Mouse (Mus musculus): ENCODE data around the gene Rdh12.
"Not testable (repeated sequence)": the region's sequence is repeated elsewhere in the genome, so short reads cannot be mapped to it uniquely, and the experiment has no call there.

Rdh12 gene

DNA sequence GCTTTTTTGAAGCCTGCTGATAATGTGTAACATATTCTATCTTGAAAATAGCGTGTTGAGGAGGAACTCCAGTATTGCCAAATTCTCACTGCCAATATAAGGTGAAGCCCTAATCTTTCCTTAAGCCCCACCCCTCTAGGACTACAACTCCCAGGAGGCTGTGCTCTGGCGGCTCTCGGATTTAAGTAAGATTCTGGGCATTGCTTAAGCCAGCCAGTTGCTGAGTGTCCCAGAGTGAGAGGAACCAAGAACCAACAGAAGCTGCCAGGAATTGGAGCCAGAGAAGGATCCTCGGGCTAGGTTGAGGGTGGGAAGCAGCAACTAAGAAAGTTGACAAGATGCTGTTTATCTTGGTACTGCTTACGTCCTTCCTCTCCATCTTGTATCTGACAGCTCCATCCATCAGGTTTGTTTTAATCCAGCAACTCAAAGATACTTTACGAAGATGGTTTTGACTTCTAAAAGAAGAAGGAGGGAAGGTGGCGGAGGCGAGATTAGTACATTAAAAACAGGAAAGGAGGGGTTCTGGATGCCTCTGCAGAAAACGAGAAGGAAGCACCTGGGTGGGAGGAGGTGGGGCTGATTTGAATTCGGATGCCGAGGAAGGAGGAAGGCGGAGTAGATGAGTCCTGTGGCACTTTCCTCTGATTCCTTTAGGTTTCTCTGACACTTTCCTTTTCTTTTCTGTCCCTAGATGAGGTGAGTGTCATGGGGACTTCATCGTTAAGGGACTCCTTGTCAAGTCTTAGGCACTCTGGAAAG is at the start of gene Rdh12:
Rdh12 (plus strand) TSS at position 212 of the 762 bp plus-strand sequence.
- Histone ChIP-seq H3K36me3 (ENCODE audit: insufficient read depth, low read length) (no peaks in the 10 kb centered on the region), H3K4me3 (replicated peaks; ENCODE audit: low read length) (peak within 1 kb of the TSS; percentile 69), H3K27me3 (ENCODE audit: insufficient read depth, low read length) (0 out of 2 replicates have a peak, but pooled peaks cover 11% of the 10 kb centered on the region), H3K4me1 (replicated peaks; ENCODE audit: low read depth, low read length) (peaks cover 8% of the 10 kb centered on the region; the same call in 1 of the 2 replicates), H3K9me3 (ENCODE audit: low read length) (no peaks in the 10 kb centered on the region)
- TF ChIP-seq CTCF (conservative IDR thresholded peaks at IDR 0.05; ENCODE audit: low read length) = no peak
- no peak for TF ChIP-seq POU5F1 (IDR thresholded peaks at IDR 0.05; ENCODE audit: borderline replicate concordance, low read length)
- no peak for TF ChIP-seq NANOG (IDR thresholded peaks at IDR 0.05; ENCODE audit: borderline replicate concordance, low read length)

DNA sequence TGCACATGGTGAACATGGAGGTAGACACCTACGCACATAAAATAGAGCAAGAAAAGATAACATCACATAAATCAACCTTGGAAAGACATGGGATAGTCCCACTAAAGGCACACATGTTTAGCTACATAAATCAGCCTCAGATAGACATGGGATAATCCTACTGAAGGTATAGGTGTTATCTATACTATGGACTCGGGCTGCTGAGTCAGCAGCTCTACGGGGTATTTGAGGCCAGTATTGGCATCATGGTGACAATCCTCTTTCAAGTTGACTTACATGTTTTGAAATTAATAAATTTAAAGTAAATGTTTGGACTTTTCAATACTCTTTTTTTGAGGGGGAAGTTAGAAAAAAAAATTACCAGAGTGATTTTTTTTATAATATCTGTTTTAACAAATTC is 45.8 kb upstream of the Rdh12 start:
- Histone ChIP-seq H3K4me3 (replicated peaks; ENCODE audit: low read length) (no peak overlapping the region), H3K4me1 (replicated peaks; ENCODE audit: low read depth, low read length) (no peaks in the 10 kb centered on the region; the same call in 1 of the 2 replicates), H3K36me3 (ENCODE audit: insufficient read depth, low read length) (peaks cover 81% of the 10 kb centered on the region), H3K27me3 (ENCODE audit: insufficient read depth, low read length) (no peaks in the 10 kb centered on the region), H3K9me3 (ENCODE audit: low read length) (no peaks in the 10 kb centered on the region)
- TF ChIP-seq NANOG (IDR thresholded peaks at IDR 0.05; ENCODE audit: borderline replicate concordance, low read length) (no peak), CTCF (conservative IDR thresholded peaks at IDR 0.05; ENCODE audit: low read length) (no peak), POU5F1 (IDR thresholded peaks at IDR 0.05; ENCODE audit: borderline replicate concordance, low read length) (no peak)

DNA sequence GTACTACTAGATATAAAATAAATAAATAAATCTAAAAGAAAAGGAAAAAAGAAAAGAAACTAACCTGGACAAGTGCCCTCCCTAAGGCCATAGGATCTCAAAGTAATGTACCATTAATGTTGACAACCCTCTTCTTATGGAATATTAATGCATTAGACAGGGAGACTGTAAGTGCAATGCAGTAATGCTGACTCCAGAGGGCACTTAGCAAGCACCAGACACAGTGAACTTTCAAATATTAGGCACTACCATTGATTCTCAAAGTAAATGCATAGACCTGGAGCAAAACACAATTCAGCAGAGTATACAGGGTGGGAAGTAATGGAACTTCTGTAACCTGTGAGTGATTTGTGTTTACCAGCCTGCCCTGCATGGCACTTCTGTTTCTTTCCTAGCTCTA is 39.5 kb upstream of the Rdh12 start:
- TF ChIP-seq NANOG (IDR thresholded peaks at IDR 0.05; ENCODE audit: borderline replicate concordance, low read length) (no peak), POU5F1 (IDR thresholded peaks at IDR 0.05; ENCODE audit: borderline replicate concordance, low read length) (no peak), CTCF (conservative IDR thresholded peaks at IDR 0.05; ENCODE audit: low read length) (no peak)
- no peak overlapping the region for H3K4me3 ChIP-seq (replicated peaks; ENCODE audit: low read length)
- no peaks in the 10 kb centered on the region for H3K9me3 ChIP-seq (ENCODE audit: low read length)
- peaks cover 25% of the 10 kb centered on the region for H3K36me3 ChIP-seq (ENCODE audit: insufficient read depth, low read length)
- H3K4me1 ChIP-seq (replicated peaks; ENCODE audit: low read depth, low read length) = peaks cover 11% of the 10 kb centered on the region
- no peaks in the 10 kb centered on the region for H3K27me3 ChIP-seq (ENCODE audit: insufficient read depth, low read length)

DNA sequence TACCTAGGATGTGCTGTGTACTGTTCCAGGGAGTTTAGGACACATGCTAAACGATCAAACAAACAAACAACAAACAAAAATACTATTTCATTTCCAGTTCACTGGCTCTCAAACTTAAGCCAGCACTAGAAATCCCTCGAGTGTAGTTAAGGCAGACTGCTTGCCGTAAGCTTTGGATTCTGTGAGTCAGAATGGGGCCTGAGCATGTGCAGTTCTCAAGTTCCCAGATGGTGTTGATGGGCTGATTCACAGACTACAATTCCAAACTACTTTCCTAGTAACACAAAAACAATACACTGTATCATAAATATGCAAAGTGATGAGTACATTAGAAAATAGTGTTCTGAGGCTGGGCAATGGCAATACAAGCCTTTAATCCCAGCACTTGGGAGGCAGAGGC is 38.3 kb upstream of the Rdh12 start:
- Histone ChIP-seq H3K4me1 (replicated peaks; ENCODE audit: low read depth, low read length) (peaks cover 11% of the 10 kb centered on the region), H3K27me3 (ENCODE audit: insufficient read depth, low read length) (no peaks in the 10 kb centered on the region), H3K4me3 (replicated peaks; ENCODE audit: low read length) (no peak overlapping the region), H3K9me3 (ENCODE audit: low read length) (no peaks in the 10 kb centered on the region), H3K36me3 (ENCODE audit: insufficient read depth, low read length) (peaks cover 24% of the 10 kb centered on the region)
- TF ChIP-seq POU5F1 (IDR thresholded peaks at IDR 0.05; ENCODE audit: borderline replicate concordance, low read length) (no peak), NANOG (IDR thresholded peaks at IDR 0.05; ENCODE audit: borderline replicate concordance, low read length) (no peak)

DNA sequence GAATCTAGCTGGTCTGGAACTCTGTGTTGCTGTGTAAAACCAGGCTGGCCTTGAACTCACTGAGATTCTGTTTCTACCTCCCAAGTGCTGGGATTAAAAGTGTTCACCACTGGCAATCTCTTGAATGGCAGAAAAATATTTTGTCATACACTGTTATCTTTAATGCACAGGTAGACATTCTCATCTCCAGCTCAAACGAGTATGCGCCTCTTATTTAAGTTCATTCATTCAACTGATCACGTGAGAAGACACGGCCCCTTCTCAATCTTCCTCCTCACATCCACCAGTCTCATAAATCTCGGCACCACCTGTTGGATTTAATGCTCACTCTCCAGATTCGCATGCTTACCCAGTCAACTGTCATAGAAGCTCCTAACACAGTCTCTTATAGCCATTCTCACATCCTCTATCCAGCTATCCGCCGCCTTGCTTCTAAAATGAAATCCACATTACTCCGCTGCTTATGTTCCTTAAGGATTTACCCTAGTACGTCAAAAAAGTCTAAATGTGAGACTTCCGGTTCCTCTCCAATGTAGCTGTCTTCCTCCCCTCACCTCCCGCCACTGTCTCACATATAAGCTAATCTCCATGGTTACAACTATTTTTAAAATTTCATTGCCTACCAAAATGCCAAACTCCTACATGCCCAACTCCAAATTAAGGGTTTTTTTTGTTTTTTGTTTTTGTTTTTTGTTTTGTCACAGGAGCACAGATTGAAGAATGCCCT is 37.3 kb upstream of the Rdh12 start:
- peak overlapping the region; percentile 99 for H3K4me3 ChIP-seq (replicated peaks; ENCODE audit: low read length)
- H3K27me3 ChIP-seq (ENCODE audit: insufficient read depth, low read length) = no peaks in the 10 kb centered on the region
- TF ChIP-seq NANOG (IDR thresholded peaks at IDR 0.05; ENCODE audit: borderline replicate concordance, low read length) = no peak
- no peak for TF ChIP-seq POU5F1 (IDR thresholded peaks at IDR 0.05; ENCODE audit: borderline replicate concordance, low read length)
- TF ChIP-seq CTCF (conservative IDR thresholded peaks at IDR 0.05; ENCODE audit: low read length) = no peak
- peaks cover 24% of the 10 kb centered on the region for H3K36me3 ChIP-seq (ENCODE audit: insufficient read depth, low read length)
- H3K9me3 ChIP-seq (ENCODE audit: low read length) = no peaks in the 10 kb centered on the region
- peaks cover 11% of the 10 kb centered on the region for H3K4me1 ChIP-seq (replicated peaks; ENCODE audit: low read depth, low read length)

DNA sequence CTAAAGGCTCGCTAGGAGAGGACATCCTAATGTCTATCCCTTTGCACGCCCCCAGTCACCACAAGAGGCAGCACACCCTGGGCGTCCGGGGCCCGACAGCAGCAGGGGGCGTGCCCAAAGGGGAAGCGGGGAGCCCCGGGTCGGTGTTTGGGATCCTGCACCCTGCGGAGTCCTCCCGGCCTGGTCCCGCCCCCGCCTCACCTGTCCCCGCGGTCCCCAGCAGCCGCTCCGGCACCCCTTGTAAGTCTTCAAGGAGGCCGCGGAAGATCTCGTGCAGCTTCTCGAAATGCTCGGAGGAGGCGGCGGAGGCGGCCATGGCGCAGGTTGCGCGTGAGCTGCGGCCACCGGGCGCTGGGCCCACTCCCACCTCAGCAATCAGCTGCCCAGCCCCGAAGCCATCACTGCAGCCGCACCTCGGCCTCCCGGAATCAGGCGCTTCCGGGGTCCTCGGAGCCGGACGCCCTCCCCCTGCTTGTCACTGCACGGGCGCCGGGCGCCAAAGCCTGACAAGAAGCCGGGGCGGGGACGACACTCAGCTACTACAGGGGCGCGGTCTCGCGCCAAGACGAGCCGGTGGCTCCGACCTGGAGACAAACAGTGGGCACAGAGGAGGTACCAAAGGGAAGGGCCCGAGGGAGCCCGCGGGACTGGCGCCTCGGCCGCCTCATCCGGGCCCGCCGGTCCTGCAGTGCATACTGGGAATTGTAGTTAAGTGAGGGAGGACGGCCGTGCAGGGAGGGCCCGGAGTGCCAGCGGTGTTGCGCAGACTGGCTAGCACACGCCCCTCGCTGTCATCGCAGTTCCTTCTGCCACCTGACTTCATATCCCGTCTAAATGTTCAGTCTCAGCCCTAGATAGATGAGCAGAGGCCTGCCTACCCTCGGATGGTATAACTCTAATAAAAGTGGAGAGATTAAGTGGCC is 36.4 kb upstream of the Rdh12 start, which contains the start of gene Vti1b:
Vti1b (minus strand) TSS at position 649 of the 923 bp plus-strand sequence.
- TF ChIP-seq CTCF (conservative IDR thresholded peaks at IDR 0.05; ENCODE audit: low read length) (peak; percentile 30), POU5F1 (IDR thresholded peaks at IDR 0.05; ENCODE audit: borderline replicate concordance, low read length) (no peak), NANOG (IDR thresholded peaks at IDR 0.05; ENCODE audit: borderline replicate concordance, low read length) (no peak)
- Histone ChIP-seq H3K27me3 (ENCODE audit: insufficient read depth, low read length) (no peaks in the 10 kb centered on the region), H3K4me3 (replicated peaks; ENCODE audit: low read length) (peak within 1 kb of the TSS; percentile 99), H3K4me1 (replicated peaks; ENCODE audit: low read depth, low read length) (peaks cover 11% of the 10 kb centered on the region), H3K36me3 (ENCODE audit: insufficient read depth, low read length) (peaks cover 30% of the 10 kb centered on the region), H3K9me3 (ENCODE audit: low read length) (no peaks in the 10 kb centered on the region)

DNA sequence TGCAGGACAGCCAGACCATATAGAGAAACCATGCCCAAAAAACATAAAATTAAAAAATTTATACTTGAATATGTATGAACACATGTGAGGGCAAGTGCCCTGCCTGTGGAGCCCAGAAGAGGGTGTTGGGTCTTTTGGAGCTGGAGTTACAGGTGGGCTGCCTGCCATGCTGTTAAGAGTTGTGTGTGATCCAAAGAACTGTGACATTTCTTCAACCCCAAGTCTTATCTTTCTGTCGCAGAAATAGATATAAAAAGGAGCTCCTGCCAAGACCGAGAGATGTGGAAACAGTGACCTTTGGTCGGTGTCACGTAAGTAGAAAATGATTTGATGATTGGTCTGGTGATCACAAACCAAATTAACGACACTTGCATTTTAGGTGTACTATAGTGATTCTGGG is 35.0 kb upstream of the Rdh12 start:
- peaks cover 11% of the 10 kb centered on the region for H3K4me1 ChIP-seq (replicated peaks; ENCODE audit: low read depth, low read length)
- H3K4me3 ChIP-seq (replicated peaks; ENCODE audit: low read length) = no peak overlapping the region
- peaks cover 42% of the 10 kb centered on the region for H3K36me3 ChIP-seq (ENCODE audit: insufficient read depth, low read length)
- TF ChIP-seq NANOG (IDR thresholded peaks at IDR 0.05; ENCODE audit: borderline replicate concordance, low read length) = no peak
- H3K9me3 ChIP-seq (ENCODE audit: low read length) = no peaks in the 10 kb centered on the region
- no peaks in the 10 kb centered on the region for H3K27me3 ChIP-seq (ENCODE audit: insufficient read depth, low read length)

DNA sequence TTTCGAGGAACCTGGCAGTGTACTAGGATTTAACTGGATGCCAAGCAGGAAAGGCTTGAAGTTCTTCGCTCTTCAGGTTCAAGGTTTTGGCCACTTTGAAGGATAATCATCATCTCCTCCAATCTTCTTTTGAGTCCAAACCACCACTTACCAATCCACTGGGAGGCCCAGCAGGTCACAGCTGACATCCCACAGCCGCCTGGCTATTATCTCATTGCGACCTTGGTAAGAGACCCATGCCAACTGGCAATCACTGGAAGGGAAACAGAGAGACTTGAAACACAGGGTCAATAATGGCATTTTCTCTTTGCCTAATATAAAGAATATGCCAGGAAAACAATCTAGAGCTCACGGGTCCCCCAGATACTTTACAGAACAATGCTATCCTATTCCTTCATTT is 32.7 kb upstream of the Rdh12 start:
- no peak for TF ChIP-seq POU5F1 (IDR thresholded peaks at IDR 0.05; ENCODE audit: borderline replicate concordance, low read length)
- no peak for TF ChIP-seq NANOG (IDR thresholded peaks at IDR 0.05; ENCODE audit: borderline replicate concordance, low read length)
- no peak for TF ChIP-seq CTCF (conservative IDR thresholded peaks at IDR 0.05; ENCODE audit: low read length)
- no peaks in the 10 kb centered on the region for H3K9me3 ChIP-seq (ENCODE audit: low read length)
- H3K36me3 ChIP-seq (ENCODE audit: insufficient read depth, low read length) = peaks cover 55% of the 10 kb centered on the region
- no peak overlapping the region for H3K4me3 ChIP-seq (replicated peaks; ENCODE audit: low read length)
- no peaks in the 10 kb centered on the region for H3K27me3 ChIP-seq (ENCODE audit: insufficient read depth, low read length)
- peaks cover 11% of the 10 kb centered on the region for H3K4me1 ChIP-seq (replicated peaks; ENCODE audit: low read depth, low read length)

DNA sequence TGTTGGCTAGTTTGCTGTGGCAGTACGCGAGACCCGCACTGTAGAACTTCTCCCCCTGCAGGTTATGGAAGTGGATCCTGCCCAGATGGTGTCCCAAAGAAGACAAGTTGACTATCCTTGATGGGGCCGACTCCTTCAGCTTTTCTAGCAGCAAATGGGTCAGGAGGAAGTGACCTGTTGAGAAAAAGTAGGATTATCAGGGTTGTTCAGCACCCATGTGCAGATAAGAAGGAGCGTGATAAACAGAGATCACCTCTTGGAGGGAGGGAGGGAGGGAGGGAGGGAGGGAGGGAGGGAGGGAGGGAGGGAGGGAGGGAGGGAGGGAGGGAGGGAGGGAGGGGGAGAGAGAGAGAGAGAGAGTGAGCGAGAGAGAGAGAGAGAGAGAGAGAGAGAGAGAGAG is 23.6 kb upstream of the Rdh12 start:
- H3K9me3 ChIP-seq (ENCODE audit: low read length); H3K4me1 ChIP-seq (replicated peaks; ENCODE audit: low read depth, low read length); H3K27me3 ChIP-seq (ENCODE audit: insufficient read depth, low read length); H3K4me3 ChIP-seq (replicated peaks; ENCODE audit: low read length): not testable (repeated sequence)
- H3K36me3 ChIP-seq (ENCODE audit: insufficient read depth, low read length) = peaks cover 95% of the 10 kb centered on the region

Data from E14TG2a.4 (cell line).